Mouse (Mus musculus): ENCODE measurements around the gene Rabl3.

DNA sequence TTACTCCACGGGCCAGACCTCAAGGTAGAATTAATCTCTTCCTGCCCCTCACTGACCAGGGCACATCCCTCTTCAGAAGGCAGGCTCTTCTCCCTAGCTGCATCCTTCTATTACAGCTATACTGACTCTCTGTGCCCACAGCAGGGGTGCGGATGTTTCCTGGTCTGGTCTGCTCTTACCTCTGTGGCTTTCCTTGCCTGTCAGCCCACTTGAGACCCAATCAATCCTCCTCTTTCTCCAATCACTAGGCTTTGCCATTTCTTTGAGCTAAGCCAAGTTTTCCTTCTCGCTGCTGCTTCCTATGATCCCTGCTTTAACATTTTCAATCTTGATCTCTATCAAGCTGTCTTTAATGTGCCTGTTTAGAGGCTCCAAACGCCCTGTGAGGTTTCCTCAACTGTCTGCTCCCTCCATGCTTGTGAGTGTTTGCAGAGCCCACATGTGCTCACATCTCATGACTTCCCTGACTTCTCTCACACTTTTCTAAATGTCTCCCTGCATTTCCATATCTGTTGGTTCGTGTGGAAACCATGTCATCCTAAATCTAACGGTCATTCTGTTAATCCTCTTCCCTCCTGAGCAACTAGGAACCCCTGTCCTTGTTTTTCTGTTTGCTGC is 23.2 kb upstream of the Rabl3 start:
- TF ChIP-seq CHD2 (IDR thresholded peaks at IDR 0.05; ENCODE audit: low read depth, low read length) (no peak), ZNF384 (IDR thresholded peaks at IDR 0.05; ENCODE audit: low read depth, low read length) (no peak), ZC3H11A (IDR thresholded peaks at IDR 0.05; ENCODE audit: borderline replicate concordance, low read depth, low read length) (no peak), HCFC1 (IDR thresholded peaks at IDR 0.05; ENCODE audit: borderline replicate concordance, insufficient read depth, low read length) (no peak), MAFK (IDR thresholded peaks at IDR 0.05; ENCODE audit: insufficient read depth, low read depth, low read length) (no peak)

All from ES-E14 (cell line).